Mouse (Mus musculus) embryonic facial prominence, embryonic 12.5 days (tissue): ENCODE measurements around the gene Slc6a2. TPM values are rescaled to one million over a fixed set of nuclear protein-coding genes. Genes with fewer than 3 reads are reported as not detected.

ENCODE experiments used
- ATAC-seq: fragments of 200-750 bp; cut with Nextera tagmentation; 2 replicates; pipeline ENCODE4 v1.8.0; 2017; ENCODE audit not compliant: insufficient number of reproducible peaks, insufficient read depth, low FRiP score, low TSS enrichment
- H3K27ac ChIP-seq: fragments of 300-500 bp; sonication (generic); 2 replicates; pipeline ENCODE4 v1.5.1; 2016; ENCODE audit warnings: mild to moderate bottlenecking
- H3K27me3 ChIP-seq: fragments of 300-500 bp; sonication (generic); 2 replicates; pipeline ENCODE4 v1.6.1; 2016; ENCODE audit warnings: mild to moderate bottlenecking, moderate library complexity
- H3K36me3 ChIP-seq: fragments of 300-500 bp; sonication (generic); 2 replicates; pipeline ENCODE4 v1.6.1; 2016; ENCODE audit warnings: mild to moderate bottlenecking
- H3K4me1 ChIP-seq: fragments of 300-500 bp; sonication (generic); 2 replicates; pipeline ENCODE4 v1.6.1; 2016
- H3K4me2 ChIP-seq: fragments of 300-500 bp; sonication (generic); replicated peaks from 2 replicates; pipeline ENCODE4 v1.6.1; 2016; ENCODE audit warnings: mild to moderate bottlenecking, moderate library complexity
- H3K4me3 ChIP-seq: fragments of 300-500 bp; sonication (generic); 2 replicates; pipeline ENCODE4 v1.5.1; 2016; ENCODE audit warnings: mild to moderate bottlenecking
- H3K9ac ChIP-seq: fragments of 300-500 bp; sonication (generic); 2 replicates; pipeline ENCODE4 v1.6.1; 2016; ENCODE audit warnings: mild to moderate bottlenecking, moderate library complexity
- H3K9me3 ChIP-seq: fragments of 300-500 bp; sonication (generic); 2 replicates; pipeline ENCODE4 v1.6.1; 2016; ENCODE audit warnings: mild to moderate bottlenecking, moderate library complexity
- WGBS: fragments of 180-500 bp; shearing (Covaris S2); methylation state at CpG from one replicate; pipeline ENCODE4 v1.1.7; 2016; 5-methylcytosine and 5-hydroxymethylcytosine counted together
- microRNA-seq: library from miRNA; unstranded; fragments of <30 nt; microRNA quantifications from one replicate; pipeline ENCODE4, GENCODE M21; 2017
- polyA plus RNA-seq: library from polyadenylated mRNA; unstranded; fragments of >200 nt; fragmentation: Nextera tagmentation; extraction: Ambion mirVana; gene quantifications from 2 replicates; pipeline ENCODE4 v1.2.1, GENCODE M21; 2016

Slc6a2 gene
- polyA plus RNA-seq, 1 experiment from 2014 or later = 0.28 TPM

DNA sequence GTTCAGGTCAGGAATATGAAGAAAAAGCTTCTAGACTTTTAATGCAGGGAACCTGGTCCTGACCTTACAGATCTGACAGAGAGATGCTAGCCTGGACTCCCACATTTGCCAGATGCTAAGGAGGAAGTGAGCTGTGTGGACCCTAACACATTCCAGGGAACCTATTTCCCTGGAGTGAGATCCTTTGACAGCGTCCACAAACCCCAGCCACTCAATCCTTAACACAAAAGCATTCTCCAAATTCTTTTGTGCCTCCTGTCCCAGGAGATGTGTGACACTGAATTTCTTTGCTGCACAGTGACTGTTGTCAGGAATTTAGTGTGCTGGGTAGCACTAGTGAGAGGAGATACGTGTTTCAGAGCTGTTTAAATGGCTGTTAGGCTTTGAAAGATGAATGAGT lies 79.0 kb downstream of the Slc6a2 start:
- WGBS = 10% methylated on average over 2 of the region's 2 CpGs
- Histone ChIP-seq H3K27me3 (no peaks in the 10 kb centered on the region), H3K36me3 (no peaks in the 10 kb centered on the region), H3K27ac (no peak overlapping the region), H3K4me3 (no peak overlapping the region), H3K4me1 (peaks cover 6% of the 10 kb centered on the region; the same call in 1 of the 2 replicates), H3K9me3 (no peaks in the 10 kb centered on the region), H3K9ac (no peak overlapping the region), H3K4me2 (no peak overlapping the region)
- ATAC-seq = no peak

DNA sequence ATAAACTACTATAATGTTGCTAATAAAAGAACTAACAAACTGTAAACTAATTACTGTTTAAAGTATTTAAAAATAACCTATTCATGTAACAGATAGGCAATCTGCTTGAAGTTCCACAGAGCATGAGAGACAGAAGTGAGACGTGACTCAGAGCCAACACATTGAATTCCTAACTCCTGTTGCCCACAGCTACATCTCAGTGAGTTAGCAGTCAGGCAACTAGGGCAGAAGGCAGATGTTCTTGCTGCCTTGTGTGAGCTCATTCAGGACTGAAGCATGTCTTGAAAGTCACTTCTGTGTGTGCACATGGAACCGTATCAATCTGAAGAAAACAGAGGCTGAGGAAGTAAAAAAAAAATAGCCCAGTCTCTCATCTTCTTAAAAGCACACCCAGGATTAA lies 80.4 kb downstream of the Slc6a2 start:
- WGBS = 79% methylated on average over 2 of the region's 2 CpGs

DNA sequence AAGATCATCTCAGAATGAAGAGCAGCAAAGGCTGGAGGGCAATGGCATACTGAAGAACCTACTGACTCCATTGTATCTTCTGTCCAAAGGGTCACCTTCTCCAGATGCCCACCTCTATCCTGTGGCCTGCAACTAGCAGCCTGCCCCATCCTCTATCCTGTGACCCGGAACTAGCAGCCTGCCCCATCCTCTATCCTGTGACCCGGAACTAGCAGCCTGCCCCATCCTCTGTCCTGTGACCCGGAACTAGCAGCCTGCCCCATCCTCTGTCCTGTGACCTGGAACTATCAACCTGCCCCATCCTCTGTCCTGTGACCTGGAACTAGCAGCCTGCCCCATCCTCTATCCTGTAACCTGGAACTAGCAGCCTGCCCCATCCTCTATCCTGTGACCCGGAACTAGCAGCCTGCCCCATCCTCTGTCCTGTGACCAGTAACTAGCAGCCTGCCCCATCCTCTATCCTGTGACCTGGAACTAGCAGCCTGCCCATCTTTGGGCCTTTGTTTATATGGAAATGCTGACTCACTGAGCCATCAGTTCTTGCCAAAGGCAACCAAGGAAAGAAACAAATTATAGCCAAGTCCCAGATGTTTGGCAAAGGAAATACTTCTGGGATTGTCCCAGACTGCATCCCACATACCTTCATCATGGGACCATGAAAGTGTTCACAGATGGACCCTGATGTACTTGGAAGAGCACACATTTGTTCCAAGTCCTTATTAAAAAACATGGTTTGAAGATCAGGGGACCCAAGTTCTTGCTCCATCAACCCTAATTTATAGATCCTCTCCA lies 81.1 kb downstream of the Slc6a2 start:
- peaks cover 6% of the 10 kb centered on the region; the same call in 1 of the 2 replicates for H3K4me1 ChIP-seq
- no peaks in the 10 kb centered on the region for H3K9me3 ChIP-seq
- no peak for ATAC-seq
- H3K27ac ChIP-seq = no peak overlapping the region
- 81% methylated on average over 4 of the region's 4 CpGs for WGBS
- no peaks in the 10 kb centered on the region for H3K36me3 ChIP-seq
- H3K9ac ChIP-seq = no peak overlapping the region
- no peak overlapping the region for H3K4me3 ChIP-seq
- H3K4me2 ChIP-seq = no peak overlapping the region
- H3K27me3 ChIP-seq = no peaks in the 10 kb centered on the region

More for the DNA sequence above, 80.4 kb downstream of the Slc6a2 start:
- Histone ChIP-seq H3K4me3 (no peak overlapping the region), H3K9me3 (no peaks in the 10 kb centered on the region), H3K36me3 (no peaks in the 10 kb centered on the region), H3K4me2 (no peak overlapping the region), H3K4me1 (peaks cover 6% of the 10 kb centered on the region; the same call in 1 of the 2 replicates), H3K9ac (no peak overlapping the region), H3K27ac (no peak overlapping the region), H3K27me3 (no peaks in the 10 kb centered on the region)
- ATAC-seq = no peak

DNA sequence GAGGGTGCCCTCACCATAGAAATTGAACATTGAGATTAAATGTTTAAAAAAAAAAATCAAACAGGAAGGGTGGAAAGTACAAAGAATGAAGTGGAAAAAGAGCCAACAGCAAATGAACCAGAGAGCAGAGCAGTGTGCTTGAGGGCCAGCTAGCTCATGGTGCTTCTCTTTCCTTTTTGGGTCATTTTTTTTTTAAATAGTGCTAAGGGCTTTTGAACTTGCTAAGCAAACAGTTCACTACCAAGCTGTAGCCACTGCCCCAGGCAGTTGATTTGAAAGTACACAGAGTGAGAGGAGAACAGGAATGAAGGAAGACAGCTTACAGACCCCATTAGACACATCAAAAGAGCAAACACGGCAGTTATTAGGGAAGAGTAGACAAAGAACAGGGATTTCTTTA lies 83.2 kb downstream of the Slc6a2 start:
- peaks cover 9% of the 10 kb centered on the region for H3K4me1 ChIP-seq
- WGBS = 17% methylated on average over 1 of the region's 1 CpGs
- H3K4me2 ChIP-seq = no peak overlapping the region
- H3K9ac ChIP-seq = no peak overlapping the region
- no peak for ATAC-seq
- no peak overlapping the region for H3K27ac ChIP-seq
- H3K27me3 ChIP-seq = no peaks in the 10 kb centered on the region
- H3K9me3 ChIP-seq = no peaks in the 10 kb centered on the region
- no peak overlapping the region for H3K4me3 ChIP-seq
- no peaks in the 10 kb centered on the region for H3K36me3 ChIP-seq

DNA sequence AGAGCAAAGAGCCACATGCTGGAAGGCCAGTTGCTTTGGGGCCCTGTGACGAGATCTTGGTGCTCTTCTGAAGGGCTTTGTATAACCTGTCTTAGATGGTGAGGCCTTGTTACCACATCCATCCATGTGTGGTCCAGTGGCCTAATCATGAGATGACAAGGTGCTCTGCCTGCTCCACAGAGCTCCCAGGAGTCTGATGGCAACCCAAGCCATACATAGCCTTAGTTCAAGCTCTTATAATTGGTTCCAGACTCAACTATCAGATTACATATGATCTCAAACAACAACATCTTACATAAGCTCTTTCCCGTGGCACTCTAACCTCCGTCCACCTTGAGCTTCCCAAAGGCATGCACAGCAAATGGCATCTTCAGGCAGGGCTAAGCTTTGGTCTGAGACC lies 88.2 kb downstream of the Slc6a2 start, which contains the start of gene Ces1a:
Gene Ces1a, minus strand, starts transcription at position 101 of the 400 bp plus-strand sequence.
- Histone ChIP-seq H3K27ac (no peak within 1 kb of the TSS), H3K9ac (no peak within 1 kb of the TSS), H3K27me3 (no peaks in the 10 kb centered on the region), H3K4me3 (no peak within 1 kb of the TSS), H3K4me1 (peaks cover 8% of the 10 kb centered on the region), H3K4me2 (no peak within 1 kb of the TSS), H3K9me3 (no peaks in the 10 kb centered on the region), H3K36me3 (no peaks in the 10 kb centered on the region)
- WGBS = 34% methylated on average over 3 of the region's 3 CpGs
- ATAC-seq = no peak

DNA sequence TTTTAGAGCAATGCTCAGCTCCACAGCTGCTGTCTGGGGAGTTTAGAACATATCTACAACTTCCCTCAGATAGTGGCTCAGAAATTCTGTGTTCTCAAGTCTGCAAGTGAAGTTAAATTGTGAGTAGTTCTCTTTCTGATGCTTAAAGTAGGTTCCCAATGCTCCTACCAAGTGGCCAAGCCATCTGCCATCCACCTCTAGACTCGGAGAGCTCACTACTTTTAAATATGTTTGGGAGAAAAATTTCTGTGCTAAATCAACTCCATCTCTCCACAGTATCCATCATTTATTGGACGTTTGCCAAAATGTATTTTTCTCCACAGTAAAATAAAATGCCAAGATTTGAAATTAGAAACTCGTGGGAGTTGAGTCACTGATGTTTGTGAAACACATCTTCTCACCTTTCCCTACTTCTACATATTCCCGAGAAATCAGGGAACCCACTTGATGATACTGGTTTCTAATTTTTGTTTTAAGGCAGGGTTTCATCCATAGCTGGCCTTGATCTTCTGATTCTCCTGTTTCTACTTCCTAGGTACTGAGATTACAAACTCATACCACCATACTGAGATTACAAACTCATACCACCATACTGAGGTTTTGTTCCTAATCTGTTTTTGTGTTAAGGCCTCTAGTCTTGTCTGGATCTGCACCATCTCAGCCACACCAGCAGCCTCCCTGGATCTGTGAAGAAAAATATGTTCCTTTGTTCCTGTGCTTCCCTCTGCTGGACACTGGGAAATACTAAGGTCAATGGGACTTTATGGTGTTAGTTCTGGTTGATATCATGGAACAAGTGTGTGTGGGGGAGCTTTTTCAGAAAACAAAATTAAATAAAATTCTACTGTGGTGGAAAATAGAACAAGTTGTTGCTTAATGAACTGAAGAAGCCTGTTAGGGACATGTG lies 88.9 kb downstream of the Slc6a2 start:
- 57% methylated on average over 4 of the region's 4 CpGs for WGBS
- ATAC-seq = no peak
- peaks cover 8% of the 10 kb centered on the region for H3K4me1 ChIP-seq
- no peak overlapping the region for H3K4me2 ChIP-seq
- H3K27ac ChIP-seq = no peak overlapping the region
- H3K27me3 ChIP-seq = no peaks in the 10 kb centered on the region
- no peak overlapping the region for H3K4me3 ChIP-seq
- H3K36me3 ChIP-seq = no peaks in the 10 kb centered on the region
- no peaks in the 10 kb centered on the region for H3K9me3 ChIP-seq
- H3K9ac ChIP-seq = no peak overlapping the region

Small RNAs within 50 kb of the gene (microRNA-seq; reads per million reads assigned to microRNA genes)
- gene Gm22151 = not detected

Other genes with a start within 250 kb of the Slc6a2 start
- 203 and 209 TPM in 2 replicates for gene Mmp2, start 132.8 kb upstream of the Slc6a2 start, polyA plus RNA-seq
- 7.2 and 8.4 TPM in 2 replicates for gene Lpcat2, start 104.7 kb upstream of the Slc6a2 start, polyA plus RNA-seq
- 0.38 and 0.53 TPM in 2 replicates for gene Capns2, start 58.7 kb upstream of the Slc6a2 start, polyA plus RNA-seq
- gene Ces1a, start 88.1 kb downstream of the Slc6a2 start, polyA plus RNA-seq = not detected in 2 replicates
- not detected in 2 replicates for gene Ces1b, start 119.9 kb downstream of the Slc6a2 start, polyA plus RNA-seq
- not detected in 2 replicates for gene Ces1c, start 171.2 kb downstream of the Slc6a2 start, polyA plus RNA-seq
- gene Ces1d, start 237.8 kb downstream of the Slc6a2 start, polyA plus RNA-seq = 1.3 and 2.0 TPM in 2 replicates